Mouse (Mus musculus) inflammation-experienced regulatory T-cells, adult 16 weeks (primary cell): ENCODE measurements around the gene Gli1. TPM values are rescaled to one million over a fixed set of nuclear protein-coding genes. Genes with fewer than 3 reads are reported as not detected.

Experiments
- polyA plus RNA-seq: library from polyadenylated mRNA; unstranded; fragments of 100-300 nt; shearing (Covaris generic); gene quantifications from one replicate; pipeline ENCODE4 v1.2.1, GENCODE M21; 2017

Gli1 gene
- 0.38 TPM for polyA plus RNA-seq

DNA sequence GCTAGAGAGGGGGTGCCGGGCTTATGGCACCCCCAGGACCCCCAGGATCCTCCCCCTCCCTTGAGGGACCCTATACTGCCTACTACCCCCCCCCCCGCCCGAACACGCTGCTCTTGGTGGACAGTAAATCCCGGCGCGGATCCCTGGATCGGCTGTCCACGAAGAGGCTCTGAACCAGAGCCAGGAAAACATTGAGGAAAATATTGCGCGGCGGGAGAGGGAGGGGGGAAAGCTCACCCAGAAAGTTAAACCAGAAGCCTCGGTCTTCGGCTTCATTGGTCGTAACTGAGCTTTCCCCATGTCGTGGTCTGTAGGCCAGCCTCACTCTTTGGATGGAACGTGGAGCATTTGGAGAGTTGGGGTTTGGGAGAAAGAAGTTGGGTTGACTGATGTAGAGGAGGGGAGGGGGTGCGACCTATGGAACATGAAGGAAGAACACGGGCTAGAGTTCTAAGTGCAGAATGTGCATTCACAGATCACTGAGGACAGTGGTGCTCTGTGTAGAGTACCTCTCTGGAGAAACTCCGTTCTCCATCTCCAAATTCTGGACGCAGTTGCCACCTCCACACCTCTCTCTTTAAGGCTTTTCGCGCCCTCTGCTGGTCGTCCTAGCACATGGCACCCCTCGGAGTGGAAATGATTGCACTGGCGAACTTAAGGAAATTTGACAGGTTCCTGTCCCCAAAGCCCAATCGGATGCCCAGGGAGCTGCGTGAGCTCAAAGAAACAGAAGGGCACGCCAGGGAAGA is at the start of gene Gli1:
TSS of gene Gli1 (minus strand) at position 84 of the 749 bp plus-strand sequence.

DNA sequence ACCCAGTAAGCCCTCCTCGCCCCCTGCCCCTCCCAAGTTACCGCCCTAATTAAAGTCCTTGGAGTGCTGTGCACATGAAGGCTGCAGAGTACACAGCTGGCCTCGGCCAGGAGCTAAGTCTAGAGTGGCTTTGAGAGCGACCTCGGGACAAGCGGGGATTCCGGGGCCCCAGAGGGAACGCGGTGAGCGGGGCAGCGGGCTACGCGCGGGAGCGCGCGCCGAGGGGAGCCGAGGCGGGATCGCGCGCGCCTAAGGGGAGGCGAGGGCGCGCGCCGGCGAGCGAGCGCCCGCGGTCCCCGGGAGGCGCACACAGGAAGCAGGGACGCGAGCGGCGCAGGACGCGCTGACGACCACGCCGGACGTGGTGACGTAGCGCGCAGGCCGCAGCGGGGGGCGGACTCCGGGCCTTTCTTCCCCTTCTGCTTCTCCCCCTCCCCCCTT is 38.5 kb upstream of the Gli1 start, which contains the start of gene R3hdm2:
TSS of gene R3hdm2 (plus strand) at position 77 of the 441 bp plus-strand sequence.

DNA sequence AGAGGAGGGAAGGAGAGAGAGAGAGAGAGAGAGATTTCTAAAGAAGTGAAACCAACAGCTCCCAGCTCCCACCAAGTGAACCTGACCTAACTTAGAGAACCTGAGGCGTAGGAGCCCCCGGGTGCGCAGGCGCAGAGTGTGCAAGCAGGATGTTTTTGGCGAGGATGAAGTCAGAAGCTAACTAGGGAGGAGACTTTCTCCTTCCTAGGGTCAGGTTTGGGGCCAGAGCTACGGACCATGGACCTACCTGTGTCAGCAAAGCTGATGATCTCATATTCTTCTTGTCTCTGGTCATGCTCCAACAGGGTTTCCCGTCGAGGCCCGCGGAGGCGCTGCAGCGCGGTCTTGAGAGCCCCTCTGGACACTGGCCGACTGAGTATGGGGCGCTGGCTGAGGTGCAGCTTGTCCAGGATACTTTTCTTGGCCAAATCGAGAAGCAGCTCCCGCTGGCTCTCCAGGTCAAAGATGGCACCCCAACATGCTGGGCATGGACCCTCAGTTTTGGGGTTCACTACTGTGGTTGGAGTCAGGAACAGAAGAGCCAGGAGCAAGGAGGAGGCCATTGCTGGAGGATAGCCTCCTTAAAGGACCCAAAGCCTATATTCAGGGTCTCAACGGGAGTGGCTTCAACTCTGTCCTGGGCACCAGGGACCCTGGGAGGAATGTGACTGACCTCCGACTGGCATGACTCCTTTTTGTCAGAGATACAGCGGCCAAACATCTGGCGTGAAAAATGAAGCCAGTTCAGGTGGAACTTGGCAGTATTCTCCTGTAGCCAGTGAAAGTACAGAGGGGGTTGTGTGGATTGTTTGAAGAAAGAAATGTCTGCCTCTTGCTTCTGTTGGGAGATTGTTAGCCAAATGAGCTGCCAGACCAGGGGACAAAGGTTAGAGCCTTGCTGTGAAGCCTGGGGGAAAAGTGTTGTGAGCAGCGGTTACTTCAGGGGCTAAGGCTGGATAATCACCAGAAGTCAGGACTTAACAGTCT is 28.4 kb upstream of the Gli1 start, which contains the start of gene Inhbc:
TSS of gene Inhbc (minus strand) at position 598 of the 987 bp plus-strand sequence.

DNA sequence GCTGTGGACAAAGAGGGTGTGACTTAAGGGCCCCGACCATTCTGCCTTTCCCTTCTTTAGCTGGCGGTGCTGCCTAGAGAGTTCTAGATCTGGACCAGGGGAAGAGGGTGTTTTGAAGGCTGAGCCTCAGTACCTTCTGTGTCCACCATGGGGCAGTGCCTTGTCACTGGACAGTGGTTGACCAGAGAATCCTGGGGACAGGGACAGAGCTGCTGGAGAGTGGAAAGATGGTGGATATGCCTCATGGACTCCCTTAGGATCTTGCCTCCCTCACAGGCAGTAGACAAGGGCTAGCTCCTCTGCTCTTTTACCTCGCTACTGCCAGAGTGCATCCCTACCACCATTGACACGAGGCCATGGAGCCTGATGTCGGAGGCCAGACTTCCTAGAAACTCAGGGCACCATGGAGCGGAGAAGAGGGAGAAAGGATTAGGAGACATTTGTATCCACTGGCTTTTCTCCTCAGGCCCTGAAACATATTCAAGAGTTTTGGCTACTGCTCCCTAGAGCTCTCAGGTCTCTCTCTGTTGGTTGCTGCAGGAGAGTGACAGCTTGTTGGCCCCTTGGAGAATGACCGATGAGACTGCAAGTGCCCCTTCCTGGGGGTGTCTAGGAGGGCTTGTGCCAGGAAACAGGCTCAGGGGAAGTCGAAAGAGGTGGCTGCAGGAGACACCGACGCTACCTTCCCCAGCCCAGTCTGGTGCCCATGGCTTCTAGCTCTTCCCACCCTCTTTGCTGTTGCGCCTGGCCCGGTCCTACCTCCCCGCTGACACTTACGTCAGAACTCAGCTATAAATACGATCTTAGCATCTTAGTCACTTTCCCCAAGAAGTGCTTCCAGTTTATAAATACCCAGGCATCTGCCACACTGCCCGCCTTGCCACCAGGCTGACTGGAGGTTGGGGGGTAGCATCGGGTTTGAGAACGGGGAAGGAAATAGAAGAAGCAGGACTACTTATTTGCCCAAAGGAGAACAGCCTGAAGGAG is 12.4 kb upstream of the Gli1 start, which contains the start of gene Inhbe:
TSS of gene Inhbe (minus strand) at position 503 of the 987 bp plus-strand sequence.

DNA sequence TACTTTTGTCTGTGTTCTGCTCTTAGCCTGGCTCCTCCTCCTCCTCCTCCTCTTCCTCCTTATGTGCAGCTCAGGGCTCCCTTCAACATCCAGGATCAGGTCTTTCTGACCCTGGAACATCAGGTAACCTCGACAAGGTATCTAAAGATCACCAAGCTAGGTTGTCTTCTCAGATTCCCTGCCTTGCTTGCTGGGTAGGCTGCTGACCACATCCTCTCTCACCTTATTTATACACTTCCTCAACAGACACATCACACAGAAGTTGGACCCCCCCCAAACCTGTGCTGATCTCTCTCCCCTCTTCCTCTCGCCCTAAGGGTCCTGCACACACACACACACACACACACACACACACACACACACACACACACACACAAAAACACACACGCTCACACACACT is 20.2 kb downstream of the Gli1 start, which contains the start of gene Arhgap9:
TSS of gene Arhgap9 (plus strand) at position 344 of the 400 bp plus-strand sequence.

DNA sequence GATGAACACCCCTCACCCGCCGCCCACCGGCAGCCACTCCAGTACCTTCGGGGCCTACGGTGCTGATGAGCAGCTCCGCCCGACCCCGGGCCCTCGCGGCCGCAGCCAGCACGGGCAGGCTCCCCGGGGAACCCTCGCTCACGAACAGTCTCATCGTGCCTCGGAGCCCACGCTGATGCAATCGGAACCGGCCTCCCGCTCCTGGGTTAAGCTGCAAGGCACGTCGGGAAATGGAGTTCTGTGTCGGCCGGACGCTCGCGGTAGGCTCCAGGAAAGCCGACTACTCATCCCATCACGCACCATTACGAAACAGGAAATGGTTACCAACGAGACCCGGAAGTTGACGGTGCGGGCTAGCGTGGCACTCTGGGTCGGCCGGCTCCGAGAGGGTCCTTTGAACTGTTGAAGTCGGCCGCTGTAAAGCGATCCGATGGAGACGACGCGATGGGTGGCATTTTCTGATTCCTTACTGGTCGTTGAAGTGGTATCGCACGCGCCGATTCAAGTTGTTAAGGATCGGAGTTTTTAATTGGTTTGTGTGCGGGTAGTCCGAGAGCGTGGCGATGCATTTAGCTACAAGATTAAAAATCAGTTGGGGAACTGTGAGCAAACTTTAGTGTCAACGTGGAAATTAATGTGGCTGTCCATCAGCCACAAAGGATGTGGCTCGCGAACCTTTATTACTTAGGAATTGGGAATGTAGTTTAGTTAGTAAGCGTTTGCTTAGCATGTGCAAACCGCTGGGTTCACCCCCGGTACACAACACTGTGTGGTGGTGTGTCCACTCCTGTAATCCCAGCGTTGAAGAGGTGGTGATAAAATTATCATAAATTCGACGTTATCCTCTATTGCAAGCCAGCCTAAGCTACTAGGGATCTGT is 30.1 kb downstream of the Gli1 start, which contains the start of gene Mars:
TSS of gene Mars (minus strand) at position 311 of the 880 bp plus-strand sequence.

DNA sequence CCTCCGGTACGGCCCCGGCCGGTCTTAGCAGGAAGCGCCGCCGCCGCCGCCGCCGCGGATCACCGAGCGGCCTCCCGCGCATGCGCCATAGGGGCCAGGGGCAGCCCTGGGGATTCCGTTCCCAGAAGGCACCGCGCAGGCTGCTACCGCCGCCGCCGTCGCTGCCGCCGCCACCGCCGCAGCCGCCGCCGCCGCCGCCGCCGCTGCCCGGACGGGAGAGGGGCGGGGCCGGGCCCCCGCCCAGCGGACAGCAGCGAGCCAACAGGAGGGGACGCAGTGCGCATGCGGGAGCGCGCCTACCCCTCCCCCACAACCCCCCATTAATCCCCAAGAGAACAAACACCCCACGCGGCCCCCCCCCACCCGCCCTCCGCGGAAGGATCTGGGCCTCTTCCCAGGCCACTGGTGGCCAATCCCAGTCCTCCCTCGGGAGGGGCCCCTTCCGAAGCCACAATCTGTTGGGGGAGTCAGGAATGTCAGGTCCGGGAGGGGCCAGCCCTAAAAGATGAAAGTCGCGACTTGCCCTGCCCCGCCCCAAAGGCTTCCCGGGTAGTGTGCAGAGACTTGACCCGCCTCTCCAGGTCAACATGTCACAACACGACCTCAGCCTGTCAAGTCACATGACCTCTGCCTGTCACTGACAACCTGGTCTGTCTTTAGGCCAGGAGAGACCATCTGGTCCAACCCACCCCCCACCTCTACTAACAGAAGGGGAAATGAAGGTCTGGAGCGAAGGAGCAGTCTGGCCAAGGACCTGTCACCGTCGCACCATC is 52.8 kb downstream of the Gli1 start, which contains the start of gene Mbd6:
TSS of gene Mbd6 (minus strand) at position 219 of the 773 bp plus-strand sequence.

Other genes starting within 250 kb of the Gli1 start
- gene Os9, start 220.8 kb downstream of the Gli1 start, polyA plus RNA-seq: 232 TPM
- gene B4galnt1, start 176.7 kb downstream of the Gli1 start, polyA plus RNA-seq: 632 TPM
- 6.5 TPM for gene Slc26a10, start 161.3 kb downstream of the Gli1 start, polyA plus RNA-seq
- gene Arhgef25, start 151.9 kb downstream of the Gli1 start, polyA plus RNA-seq: 0.32 TPM
- gene Dtx3, start 146.2 kb downstream of the Gli1 start, polyA plus RNA-seq: 141 TPM
- gene Pip4k2c, start 130.4 kb downstream of the Gli1 start, polyA plus RNA-seq: 43.4 TPM
- gene Kif5a, start 78.6 kb downstream of the Gli1 start, polyA plus RNA-seq: 0.33 TPM
- gene Dctn2, start 75.6 kb downstream of the Gli1 start, polyA plus RNA-seq: 131 TPM
- gene Mbd6, start 53.0 kb downstream of the Gli1 start, polyA plus RNA-seq: 8.4 TPM
- 81.4 TPM for gene Mars, start 30.2 kb downstream of the Gli1 start, polyA plus RNA-seq
- gene Arhgap9, start 20.0 kb downstream of the Gli1 start, polyA plus RNA-seq: 164 TPM
- gene Inhbe, start 12.4 kb upstream of the Gli1 start, polyA plus RNA-seq: not detected
- not detected for gene Inhbc, start 28.5 kb upstream of the Gli1 start, polyA plus RNA-seq
- gene R3hdm2, start 38.4 kb upstream of the Gli1 start, polyA plus RNA-seq: 15.8 TPM
- gene Stac3, start 159.7 kb upstream of the Gli1 start, polyA plus RNA-seq: 0.87 TPM
- gene Ndufa4l2, start 173.0 kb upstream of the Gli1 start, polyA plus RNA-seq: not detected
- 106 TPM for gene Shmt2, start 180.5 kb upstream of the Gli1 start, polyA plus RNA-seq
- gene Nxph4, start 192.6 kb upstream of the Gli1 start, polyA plus RNA-seq: not detected